Mouse (Mus musculus) heart, embryonic 16.5 days (tissue): ENCODE measurements around the gene Plk4. TPM values are rescaled to one million over a fixed set of nuclear protein-coding genes. Genes with fewer than 3 reads are reported as not detected.

Source experiments
- polyA plus RNA-seq: library from polyadenylated mRNA; unstranded; fragments of >200 nt; fragmentation: Nextera tagmentation; extraction: Ambion mirVana; gene quantifications from 2 replicates; pipeline ENCODE4 v1.2.1, GENCODE M21; 2015

Plk4 gene
- polyA plus RNA-seq, 1 experiment from 2014 or later, result 36.5 TPM

Other genes starting within 250 kb of the Plk4 start
- 0.64 and 0.95 TPM in 2 replicates for gene Slc25a31, start 91.2 kb upstream of the Plk4 start, polyA plus RNA-seq
- gene Hspa4l, start 55.5 kb upstream of the Plk4 start, polyA plus RNA-seq, result 35.7 and 37.7 TPM in 2 replicates
- gene Mfsd8, start 46.9 kb downstream of the Plk4 start, polyA plus RNA-seq, result 6.9 and 8.6 TPM in 2 replicates
- gene Abhd18, start 47.0 kb downstream of the Plk4 start, polyA plus RNA-seq, result 16.6 and 20.1 TPM in 2 replicates
- gene 1700034I23Rik, start 102.5 kb downstream of the Plk4 start, polyA plus RNA-seq, result 0.17 TPM in 2 replicates
- 14.0 and 16.1 TPM in 2 replicates for gene Larp1b, start 149.8 kb downstream of the Plk4 start, polyA plus RNA-seq